Mouse (Mus musculus): ENCODE results near the gene 1700125H20Rik.

DNA sequence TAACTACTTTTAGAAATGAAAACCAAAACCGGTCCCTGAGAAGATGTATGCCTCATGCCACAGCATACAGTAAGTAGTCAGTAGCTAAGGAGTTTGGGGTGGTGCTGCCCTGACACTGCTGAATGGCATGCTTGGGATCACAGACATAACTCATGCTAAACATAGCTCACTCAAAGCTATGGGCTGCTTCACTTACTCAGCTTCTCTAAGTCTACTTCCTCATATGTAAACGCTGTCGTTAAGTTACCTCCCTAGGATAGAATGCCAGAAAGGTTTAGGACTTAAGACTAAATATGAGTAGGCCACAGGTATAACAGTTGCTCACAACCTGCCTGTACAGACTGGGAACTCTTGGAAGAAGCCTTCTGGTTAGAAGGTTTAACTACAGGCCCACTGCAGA is 44.5 kb downstream of the 1700125H20Rik start:
- TF ChIP-seq GATA1 (IDR thresholded peaks at IDR 0.05; ENCODE audit: borderline replicate concordance, low read length): no peak
- TF ChIP-seq FLI1 (IDR thresholded peaks at IDR 0.05; ENCODE audit: low read length): no peak

All from megakaryocyte, embryonic 14.5 days (primary cell).